Mouse (Mus musculus) left cerebral cortex, adult 2 months (tissue): ENCODE measurements around the gene Gm20878. TPM values are rescaled to one million over a fixed set of nuclear protein-coding genes. Genes with fewer than 3 reads are reported as not detected.
"Not testable (repeated sequence)": the region's sequence is repeated elsewhere in the genome, so short reads cannot be mapped to it uniquely, and the experiment has no call there.

Experiments used
- DNase-seq, 2 experiments: peaks; one replicate each; pipeline ENCODE4 v3.0.0; 2021 to 2022; ENCODE audit warnings: low spot score in 2 of 2, mixed read lengths in 1 of 2; ENCODE audit errors: extremely low spot score in 1 of 2
- H3K27ac ChIP-seq: fragments of 200-600 bp; 2 replicates; pipeline ENCODE4 v1.8.1; 2022
- H3K4me3 ChIP-seq: fragments of 200-600 bp; 2 replicates; pipeline ENCODE4 v1.8.1; 2022
- intact Hi-C: fragments of 180-260 bp; cut with DNase I; formaldehyde crosslinking; loops from one replicate; pipeline ENCODE4 v1.15.1; 2025
- long read RNA-seq, 2 experiments: library from polyadenylated mRNA; stranded (forward); transcript quantifications; one replicate each; pipeline ENCODE4 v2.0.0; 2021; ENCODE audit warnings: borderline mapping rate in 2 of 2
- total RNA-seq, 2 experiments: library from RNA; stranded (reverse); gene quantifications; 2 replicates each; pipeline ENCODE4 v1.2.3; 2021

Gene Gm20878
- total RNA-seq: 10 to 100 TPM; 53.2 to 62.4 TPM
- long read RNA-seq, experiment 1, partial matches to known transcripts: 2 of 6 reads
- long read RNA-seq, experiment 1, other reads (novel, unspliced or antisense): 3 of 6 reads
- long read RNA-seq, experiment 2: 0 reads

DNA sequence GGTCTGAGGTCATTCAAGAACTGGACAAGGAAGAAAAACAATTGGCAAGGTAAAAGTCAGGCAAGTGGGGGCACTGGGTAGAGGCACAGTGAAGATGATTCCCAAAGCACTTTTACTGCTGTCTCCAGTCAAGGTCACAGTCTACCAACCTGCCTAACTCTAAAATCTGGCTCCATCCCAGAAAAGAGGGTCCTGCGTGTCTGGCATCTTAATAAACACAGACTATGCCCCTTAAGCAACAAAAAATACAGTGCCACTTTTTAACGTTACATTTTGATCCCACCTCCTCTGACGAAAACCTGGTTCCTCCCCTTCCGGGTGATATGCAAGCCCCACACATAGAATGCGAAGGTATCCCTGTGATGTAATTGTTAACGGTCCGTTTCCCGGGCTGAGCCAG is at the start of gene Gm20878:
Gene Gm20878, plus strand, starts transcription at position 301 of the 400 bp plus-strand sequence.
- DNase-seq, H3K4me3 ChIP-seq, intact Hi-C loops, H3K27ac ChIP-seq: not testable (repeated sequence)

DNA sequence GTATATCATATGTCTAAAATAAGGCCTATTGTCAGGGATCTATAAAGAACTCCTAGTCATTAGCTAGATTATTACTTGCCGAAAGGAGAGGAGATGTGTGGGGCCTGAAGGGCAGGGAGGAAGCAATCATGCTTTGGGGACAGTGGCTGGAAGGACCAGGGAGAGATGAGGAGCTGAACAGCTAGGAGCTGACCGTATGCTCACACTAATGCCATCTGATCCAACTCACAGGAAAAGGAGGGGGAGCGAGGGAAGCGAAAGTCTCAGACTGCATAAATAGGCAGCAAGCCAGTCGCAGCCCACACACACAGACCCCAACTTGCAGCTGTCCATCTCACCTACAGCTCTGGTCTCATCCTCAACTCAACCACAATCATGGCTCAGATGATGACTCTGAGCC is 38.1 kb upstream of the Gm20878 start, which contains the start of gene Gm21541:
Gene Gm21541, plus strand, starts transcription at position 301 of the 400 bp plus-strand sequence.
- H3K4me3 ChIP-seq, DNase-seq, intact Hi-C loops, H3K27ac ChIP-seq: not testable (repeated sequence)

DNA sequence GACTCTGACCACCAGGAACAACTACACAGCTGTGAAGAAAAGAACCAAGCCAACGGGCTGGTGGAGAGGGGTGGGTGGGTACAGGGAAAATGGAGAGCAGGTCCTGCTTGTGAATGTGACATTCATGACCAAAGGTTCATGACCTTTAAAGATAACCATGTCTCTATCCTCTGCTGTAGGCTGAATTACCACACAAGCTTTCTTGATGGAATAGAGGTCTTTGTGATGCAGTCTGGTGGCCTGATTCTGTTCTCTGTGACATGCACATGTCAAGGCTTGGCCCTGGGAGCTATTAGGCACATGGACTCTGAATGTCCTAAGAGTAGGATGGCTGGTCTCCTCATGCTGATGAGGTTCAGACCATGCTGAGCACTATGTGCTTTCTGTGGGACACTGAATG is 24.4 kb downstream of the Gm20878 start, which contains the start of gene Fam205a4:
Gene Fam205a4, plus strand, starts transcription at position 301 of the 400 bp plus-strand sequence.
- DNase-seq, intact Hi-C loops, H3K27ac ChIP-seq, H3K4me3 ChIP-seq: not testable (repeated sequence)

Other genes starting within 250 kb of the Gm20878 start
- gene Cntfr, start 244.5 kb upstream of the Gm20878 start, total RNA-seq: 100 to 1,000 TPM; 120 to 127 TPM
- gene Il11ra1, start 241.6 kb upstream of the Gm20878 start, total RNA-seq: 10 to 100 TPM; 43.1 to 47.7 TPM
- 10 to 100 TPM; 27.7 to 30.7 TPM for gene Rpp25l, start 228.0 kb upstream of the Gm20878 start, total RNA-seq
- 100 to 1,000 TPM; 165 TPM for gene Dctn3, start 218.4 kb upstream of the Gm20878 start, total RNA-seq
- gene Arid3c, start 210.4 kb upstream of the Gm20878 start, total RNA-seq: under 1 TPM in 1 of 2 experiments, not detected in 1; 0.52 TPM
- gene Galt, start 186.3 kb upstream of the Gm20878 start, total RNA-seq: 10 to 100 TPM; 85.8 to 88.5 TPM
- gene Sigmar1, start 185.4 kb upstream of the Gm20878 start, total RNA-seq: 10 to 100 TPM; 58.0 to 58.9 TPM
- 100 to 1,000 TPM; 250 to 265 TPM for gene Ccl27a, start 167.3 kb upstream of the Gm20878 start, total RNA-seq
- gene Gm21541, start 38.0 kb upstream of the Gm20878 start, total RNA-seq: not detected
- gene Fam205a4, start 24.5 kb downstream of the Gm20878 start, total RNA-seq: 1 to 10 TPM; 4.6 to 5.6 TPM
- gene Gm21093, start 93.2 kb downstream of the Gm20878 start, total RNA-seq: 1 to 10 TPM; 7.9 to 8.9 TPM
- gene Gm3893, start 149.6 kb downstream of the Gm20878 start, total RNA-seq: not detected
- 10 to 100 TPM; 29.7 to 32.6 TPM for gene Gm13304, start 173.2 kb downstream of the Gm20878 start, total RNA-seq
- gene Gm13306, start 211.9 kb downstream of the Gm20878 start, total RNA-seq: 10 to 100 TPM; 45.6 to 58.0 TPM
- gene Gm13305, start 227.0 kb downstream of the Gm20878 start, total RNA-seq: under 1 TPM; 0.89 to 0.97 TPM